Mouse (Mus musculus) cerebellum, adult 8-10 months (tissue): Measurements from ENCODE around the gene Stk25.

Source experiments
- DNase-seq: peaks from one replicate; pipeline ENCODE4 v3.0.0; 2022

Gene Stk25

DNA sequence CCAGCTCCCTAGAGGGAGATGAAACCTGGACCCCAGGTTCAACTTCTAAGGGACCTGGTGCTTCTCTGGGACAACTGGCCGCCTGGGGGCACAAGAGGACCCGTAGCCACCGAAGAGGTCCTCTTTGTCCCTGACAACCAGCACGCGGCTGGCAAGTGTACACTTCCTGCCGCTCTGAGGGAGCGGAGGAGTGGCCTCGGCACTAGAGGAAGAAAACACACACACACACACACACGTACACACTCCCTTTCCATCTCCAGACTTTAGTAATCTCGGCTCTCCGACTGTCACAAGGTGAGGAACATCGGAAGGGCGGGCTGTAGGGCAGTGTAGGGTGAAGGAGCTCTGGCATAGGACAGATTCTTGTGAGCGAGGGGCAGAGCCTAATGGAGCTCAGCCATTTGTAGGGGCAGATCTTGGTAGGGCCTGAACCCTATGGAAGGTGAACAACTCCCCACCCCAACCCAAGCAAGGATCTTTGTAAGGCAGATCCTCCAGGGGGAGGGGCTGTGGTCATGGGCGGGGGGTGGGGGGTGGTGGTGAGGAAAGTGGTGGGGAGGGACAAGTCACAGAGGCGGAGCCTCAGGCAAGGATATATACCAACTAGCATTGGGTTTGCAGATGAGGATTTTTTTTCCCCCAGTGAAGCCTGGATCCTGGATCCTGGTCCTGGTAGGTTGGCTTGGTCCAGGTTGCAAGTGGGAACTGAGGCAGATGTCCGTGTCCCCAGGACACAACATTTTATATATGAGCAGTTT, 10.5 kb upstream of the Stk25 start:
- peak; percentile 45 for DNase-seq

GRCm38 (mm10) chr1:93667760-93668400, 9.4 kb upstream of the Stk25 start:
- DNase-seq, result no peak

DNA sequence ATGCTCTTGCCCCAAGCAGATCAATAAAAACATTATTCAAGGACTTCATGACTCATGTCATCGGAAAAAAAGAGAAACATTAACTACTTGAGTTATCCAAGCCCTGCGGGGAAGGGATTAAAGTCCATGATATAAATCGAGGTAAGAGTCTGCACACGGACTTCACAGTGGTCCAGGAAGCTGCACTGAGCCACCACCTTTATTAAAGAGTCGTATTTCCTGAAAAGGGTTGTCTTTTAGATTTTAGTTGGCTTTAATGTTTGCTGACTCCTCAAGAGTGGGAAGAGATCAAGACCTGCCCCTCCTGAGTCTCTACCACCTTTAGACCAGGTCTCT, 1.5 kb downstream of the Stk25 start:
- no peak for DNase-seq

GRCm38 (mm10) chr1:93656325-93657024, 2.0 kb downstream of the Stk25 start:
- no peak for DNase-seq

GRCm38 (mm10) chr1:93654798-93655197, 3.7 kb downstream of the Stk25 start:
- DNase-seq, result no peak

DNA sequence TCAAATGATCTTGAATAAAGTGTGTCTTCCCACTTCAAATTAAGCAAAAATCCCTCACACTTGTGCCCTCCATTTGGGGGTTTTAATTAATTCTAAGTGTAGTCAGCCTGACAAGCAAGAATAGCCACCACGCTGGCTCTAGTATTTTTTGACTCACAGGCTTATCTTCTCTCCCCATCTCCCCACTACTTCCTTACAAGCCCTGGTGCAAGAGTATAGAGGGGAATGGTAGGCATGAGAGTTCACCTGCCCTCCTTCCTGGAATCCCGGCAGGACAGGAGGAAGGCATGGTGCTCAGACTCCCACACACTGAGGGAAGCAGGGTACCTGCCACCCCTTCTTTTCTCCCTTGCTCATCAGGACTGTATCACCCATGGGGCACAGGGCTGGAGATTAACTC, 4.2 kb downstream of the Stk25 start:
- no peak for DNase-seq

- DNase-seq, result no peak
Measured at GRCm38 (mm10) chr1:93649604-93650172, 8.8 kb downstream of the Stk25 start.

DNA sequence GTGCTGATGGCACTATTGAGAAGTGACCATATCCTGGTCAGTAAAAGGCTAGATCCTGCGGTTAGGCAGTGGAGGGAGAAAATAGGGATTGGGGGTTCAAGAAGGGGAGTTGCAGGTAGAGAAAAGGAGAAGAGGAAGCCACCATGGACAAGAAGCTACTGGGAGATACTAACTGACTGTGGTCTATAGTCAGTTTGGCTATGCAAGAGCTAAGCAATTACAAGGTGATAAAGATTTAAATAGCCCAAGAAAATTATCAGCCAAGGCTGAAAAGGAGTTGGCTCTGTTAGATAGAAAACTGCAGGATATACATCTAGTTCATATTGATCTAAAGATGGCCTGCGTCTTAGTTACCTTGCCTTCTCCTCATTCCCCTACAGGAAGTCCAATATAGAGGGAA, 15.8 kb downstream of the Stk25 start:
- no peak for DNase-seq

GRCm38 (mm10) chr1:93641978-93642377, 16.5 kb downstream of the Stk25 start:
- DNase-seq, result no peak

DNA sequence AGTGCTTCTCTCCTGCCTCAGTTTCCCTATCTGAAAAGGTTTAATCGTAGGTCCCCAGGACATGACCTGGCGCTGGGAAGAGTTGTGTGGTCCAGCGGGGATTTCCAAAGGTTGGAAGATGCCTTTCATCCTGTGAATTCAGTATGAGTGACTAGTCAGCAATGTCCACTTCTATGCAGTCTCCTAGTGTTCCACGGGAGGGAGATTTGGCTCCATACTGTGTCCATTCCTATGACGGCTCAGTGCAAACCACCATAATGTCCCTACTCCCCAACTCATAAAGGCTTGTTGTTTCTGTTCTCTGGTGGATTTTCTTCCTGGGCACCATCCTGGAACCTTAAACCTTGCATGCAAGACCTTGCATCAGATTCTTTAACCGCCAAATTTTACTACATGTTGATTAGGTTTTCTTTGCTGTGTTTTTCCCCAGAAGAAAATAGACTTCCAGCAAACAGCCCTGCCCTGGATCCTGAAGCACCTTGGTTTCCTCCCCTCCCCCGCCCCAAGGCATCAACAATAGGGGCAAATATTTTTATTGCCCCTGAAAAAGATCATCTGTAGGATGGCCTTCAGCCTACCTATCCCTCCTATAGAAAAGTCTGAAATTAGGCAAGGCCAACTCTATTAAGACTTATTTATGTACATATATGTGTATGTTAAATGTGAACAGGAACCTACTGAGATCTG, 22.1 kb downstream of the Stk25 start:
- DNase-seq, result no peak

GRCm38 (mm10) chr1:93635580-93636192, 22.8 kb downstream of the Stk25 start:
- DNase-seq, result peak; percentile 98

DNA sequence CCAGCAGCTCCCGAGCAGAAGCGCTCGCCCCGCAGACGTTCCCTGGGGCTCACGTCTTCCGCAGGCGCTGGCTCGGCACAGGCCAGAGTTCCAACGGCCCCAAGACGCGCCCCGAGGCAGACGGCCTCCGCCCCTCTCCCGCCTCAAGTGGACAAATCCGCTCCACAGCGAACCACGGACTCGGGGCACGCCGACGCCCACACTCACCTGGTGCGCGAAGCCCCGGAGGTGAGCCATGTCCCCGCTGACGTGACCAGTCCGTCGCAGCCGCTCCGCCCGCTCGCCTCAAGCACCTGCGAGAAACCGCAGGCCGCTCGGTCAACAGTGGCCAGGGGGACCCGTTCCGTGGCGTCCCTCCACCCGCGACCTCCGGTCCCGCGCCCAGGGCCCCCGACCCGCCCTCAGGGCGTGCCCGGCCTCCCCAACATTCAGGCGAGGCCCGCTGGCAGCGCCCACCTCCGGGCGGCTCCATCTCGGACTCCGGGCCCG, 23.3 kb downstream of the Stk25 start:
- no peak for DNase-seq

DNA sequence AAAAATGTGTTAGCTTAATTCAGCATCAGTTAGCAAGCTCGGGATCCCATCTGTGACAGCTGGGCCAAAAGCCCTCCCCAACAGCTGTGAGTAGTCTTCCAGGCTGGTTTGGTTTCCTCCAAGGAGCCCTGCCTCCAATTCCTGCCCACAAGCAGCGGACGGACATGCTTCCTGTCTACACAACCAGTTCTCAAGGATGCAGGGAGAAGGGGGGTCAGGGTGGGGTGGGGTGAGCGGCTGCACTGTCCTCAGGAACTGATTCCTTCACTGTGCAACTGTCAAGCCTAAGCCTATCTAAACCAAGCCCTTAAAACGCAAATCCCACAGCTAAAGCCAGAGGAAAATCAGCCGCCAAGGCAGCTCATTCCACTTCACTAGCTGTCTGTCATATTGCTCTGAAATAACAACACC, 24.0 kb downstream of the Stk25 start:
- DNase-seq, result no peak

DNA sequence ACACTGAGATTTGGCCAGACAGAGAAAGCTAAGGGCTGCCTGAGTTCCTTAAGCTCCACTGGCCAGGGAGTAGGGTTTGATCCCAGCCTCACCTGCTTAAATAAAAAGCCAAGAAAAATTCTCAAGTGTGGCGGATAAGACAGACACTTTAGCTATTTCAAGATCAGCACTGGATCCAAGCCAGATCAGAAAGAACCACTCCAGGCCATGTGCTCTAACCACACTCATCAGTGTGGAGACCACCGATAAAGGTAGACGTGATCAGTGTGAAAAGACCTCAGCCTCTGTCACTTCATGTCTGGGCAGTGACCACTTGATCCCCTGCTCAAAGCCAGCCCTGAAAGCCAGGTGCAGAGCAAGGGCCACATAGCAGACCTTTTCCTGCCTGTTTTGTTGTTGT, 25.7 kb downstream of the Stk25 start:
- no peak for DNase-seq

DNA sequence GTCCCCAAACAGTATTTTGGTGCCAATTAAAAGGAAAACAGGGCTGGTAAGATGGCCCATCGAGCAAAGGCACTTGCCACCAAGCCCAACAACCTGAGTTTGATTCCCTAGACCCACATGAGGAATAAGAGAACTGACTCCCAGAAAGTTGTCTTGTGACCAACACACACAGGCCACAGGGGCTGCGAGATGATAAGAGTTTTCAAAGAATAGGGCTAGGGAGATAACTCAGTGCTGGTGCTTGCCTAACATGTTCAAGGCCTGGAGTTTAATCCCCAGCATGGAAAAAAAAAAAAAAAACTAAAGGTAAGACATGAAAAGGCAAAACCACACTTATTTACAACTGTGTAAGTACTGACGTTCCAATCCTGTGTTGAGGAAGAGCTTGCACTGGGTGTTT, 27.7 kb downstream of the Stk25 start:
- DNase-seq, result no peak

DNA sequence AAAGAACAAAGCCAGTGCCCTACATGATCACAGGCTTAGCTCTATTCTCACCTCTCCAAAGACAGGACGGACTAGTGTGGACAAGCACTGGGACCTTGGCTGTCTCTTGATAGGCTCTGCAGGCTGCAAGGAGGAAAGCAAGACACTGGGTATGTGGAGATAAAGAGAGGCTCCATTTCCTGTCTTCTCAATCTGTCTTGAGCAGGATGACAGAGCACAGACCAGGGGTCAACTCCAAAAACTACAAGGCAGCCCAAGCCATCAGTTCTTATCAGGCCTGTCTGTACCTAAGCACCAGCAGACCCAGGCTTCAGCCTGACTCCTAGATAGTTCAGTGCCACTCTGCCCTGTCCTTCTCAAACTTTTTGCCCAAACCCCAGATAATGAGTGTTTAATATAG, 34.0 kb downstream of the Stk25 start:
- DNase-seq, result no peak

- no peak for DNase-seq
Measured at GRCm38 (mm10) chr1:93618948-93619347, 39.5 kb downstream of the Stk25 start.

- no peak for DNase-seq
Measured at GRCm38 (mm10) chr1:93618059-93618748, 40.3 kb downstream of the Stk25 start.

DNA sequence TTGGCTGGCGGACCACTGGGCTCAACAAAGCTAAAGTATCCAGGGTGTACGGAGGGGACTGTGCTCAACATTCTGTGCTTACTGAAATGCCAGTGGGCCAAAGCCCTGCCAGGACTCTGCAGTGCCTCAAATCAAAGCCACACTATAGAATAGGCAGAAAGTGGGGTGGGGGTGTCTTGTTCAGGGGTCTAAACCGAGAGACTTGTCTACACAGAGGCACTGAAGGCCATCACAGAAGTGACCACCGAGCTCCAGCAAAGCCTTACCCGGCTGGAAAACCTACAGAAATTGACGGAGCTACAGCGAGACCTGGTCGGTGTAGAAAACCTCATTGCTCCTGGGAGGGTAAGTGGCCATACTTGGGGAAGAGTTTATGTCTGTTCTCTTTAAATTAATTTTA, 48.7 kb downstream of the Stk25 start:
- DNase-seq, result no peak

GRCm38 (mm10) chr1:93608696-93609245, 49.7 kb downstream of the Stk25 start:
- DNase-seq, result no peak
